Mouse (Mus musculus) ES-Bruce4 (cell line): Measurements from ENCODE around the gene Slc46a3.

Experiments used
- CTCF ChIP-seq: IDR thresholded peaks from one replicate; pipeline ENCODE4 v1.8.1; 2011; ENCODE audit warnings: low read depth, low read length
- POLR2A ChIP-seq: IDR thresholded peaks from one replicate; pipeline ENCODE4 v1.8.1; 2011; ENCODE audit warnings: low read length; ENCODE audit not compliant: insufficient read depth

- TF ChIP-seq CTCF (no peak), POLR2A (no peak)
Observed at GRCm38 (mm10) chr5:147916171-147916570, 21.6 kb upstream of the Slc46a3 start.
